Mouse (Mus musculus) midbrain, embryonic 14.5 days (tissue): ENCODE data around the gene 1700029F12Rik. TPM values are rescaled to one million over a fixed set of nuclear protein-coding genes. Genes with fewer than 3 reads are reported as not detected.
"Not testable (repeated sequence)": the region's sequence is repeated elsewhere in the genome, so short reads cannot be mapped to it uniquely, and the experiment has no call there.

ENCODE experiments used
- ATAC-seq: fragments of 200-750 bp; cut with Nextera tagmentation; 2 replicates; pipeline ENCODE4 v1.8.0; 2017; ENCODE audit warnings: moderate number of reproducible peaks, moderate library complexity; ENCODE audit not compliant: low FRiP score, low TSS enrichment
- DNase-seq: peaks from one replicate; pipeline ENCODE4 v3.0.0-alpha.2; 2015
- H3K27ac ChIP-seq: fragments of 300-500 bp; sonication (generic); replicated peaks from 2 replicates; pipeline ENCODE4 v1.5.1; 2014; ENCODE audit warnings: mild to moderate bottlenecking, low read depth, low read length, moderate library complexity
- H3K27me3 ChIP-seq: fragments of 300-500 bp; sonication (generic); 2 replicates; pipeline ENCODE4 v1.6.1; 2014; ENCODE audit warnings: low read length, control low read depth, mixed read lengths; ENCODE audit not compliant: control insufficient read depth, insufficient read depth
- H3K36me3 ChIP-seq: fragments of 300-500 bp; sonication (generic); 2 replicates; pipeline ENCODE4 v1.6.1; 2014; ENCODE audit warnings: low read length, control low read depth; ENCODE audit not compliant: control insufficient read depth, insufficient read depth
- H3K4me1 ChIP-seq: fragments of 300-500 bp; sonication (generic); 2 replicates; pipeline ENCODE4 v1.6.1; 2014; ENCODE audit warnings: mild to moderate bottlenecking, antibody characterized with exemption, low read length, control low read depth; ENCODE audit not compliant: control insufficient read depth, insufficient read depth
- H3K4me2 ChIP-seq: fragments of 300-500 bp; sonication (generic); 2 replicates; pipeline ENCODE4 v1.6.1; 2014; ENCODE audit warnings: mild to moderate bottlenecking, low read length, moderate library complexity
- H3K4me3 ChIP-seq: fragments of 300-500 bp; sonication (generic); replicated peaks from 2 replicates; pipeline ENCODE4 v1.5.1; 2014; ENCODE audit warnings: low read depth, low read length
- H3K9ac ChIP-seq: fragments of 300-500 bp; sonication (generic); replicated peaks from 2 replicates; pipeline ENCODE4 v1.6.1; 2014; ENCODE audit warnings: mild to moderate bottlenecking, low read length, moderate library complexity
- H3K9me3 ChIP-seq: fragments of 300-500 bp; sonication (generic); 2 replicates; pipeline ENCODE4 v1.6.1; 2016; ENCODE audit warnings: low read length, control low read depth, mixed read lengths; ENCODE audit not compliant: control insufficient read depth
- WGBS: fragments of 180-500 bp; shearing (Covaris S2); extraction: QIAGEN DNeasy Blood & Tissue Kit; methylation state at CpG from one replicate; pipeline ENCODE4 v1.1.7; 2014; 5-methylcytosine and 5-hydroxymethylcytosine counted together
- polyA plus RNA-seq: library from polyadenylated mRNA; unstranded; fragments of >200 nt; fragmentation: Nextera tagmentation; extraction: Ambion mirVana; gene quantifications from 2 replicates; pipeline ENCODE4 v1.2.1, GENCODE M21; 2014

Gene 1700029F12Rik
- polyA plus RNA-seq, 1 experiment from 2014 or later: not detected

DNA sequence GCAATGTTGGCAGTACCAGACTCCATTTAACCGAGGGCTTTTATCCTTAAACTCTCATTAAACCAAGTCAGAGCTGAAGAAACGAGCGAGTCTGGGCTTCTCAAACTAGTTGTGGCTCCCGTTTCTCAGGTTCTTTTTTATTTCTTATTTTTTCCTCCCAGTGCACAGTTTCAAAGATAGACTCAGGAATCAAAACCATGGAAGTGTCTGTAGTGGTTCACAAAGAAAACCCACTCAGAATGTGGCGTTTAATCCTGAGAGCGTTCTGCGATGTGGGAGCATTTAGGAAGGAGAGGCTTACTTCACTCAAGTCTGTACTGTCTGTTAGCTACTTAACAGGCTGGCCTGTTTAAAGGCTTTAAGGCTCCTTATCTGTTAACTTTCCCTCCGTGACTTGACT, 34.0 kb upstream of the 1700029F12Rik start:
- no peak for DNase-seq
- H3K4me2 ChIP-seq: no peak overlapping the region
- no peak overlapping the region for H3K9ac ChIP-seq
- H3K27ac ChIP-seq: no peak overlapping the region
- peaks cover 10% of the 10 kb centered on the region; the same call in 1 of the 2 replicates for H3K27me3 ChIP-seq
- peaks cover 6% of the 10 kb centered on the region; the same call in 1 of the 2 replicates for H3K4me1 ChIP-seq
- WGBS: 42% methylated on average over 8 of the region's 8 CpGs
- no peaks in the 10 kb centered on the region for H3K9me3 ChIP-seq
- no peaks in the 10 kb centered on the region for H3K36me3 ChIP-seq
- no peak for ATAC-seq
- H3K4me3 ChIP-seq: no peak overlapping the region

DNA sequence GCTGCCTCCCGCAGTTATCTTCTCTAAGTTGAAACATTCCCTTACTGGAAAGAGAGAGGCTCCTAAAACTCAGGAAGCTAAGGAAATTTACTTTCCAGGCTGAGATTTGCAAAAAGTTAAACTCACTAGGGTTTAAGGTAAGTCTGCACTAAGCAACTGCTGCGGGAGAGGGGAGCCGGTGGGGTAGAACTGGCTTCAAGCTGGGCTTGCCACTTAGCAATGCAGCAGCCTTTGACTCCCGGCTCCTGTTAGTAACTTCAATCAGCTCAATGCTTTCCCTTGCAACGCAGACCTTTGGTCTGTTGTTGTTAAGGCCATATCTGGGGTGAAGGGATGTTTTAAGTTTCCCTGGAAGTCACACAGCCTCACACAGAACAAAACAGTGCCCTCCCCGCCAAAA, 33.5 kb upstream of the 1700029F12Rik start:
- H3K4me3 ChIP-seq: no peak overlapping the region
- DNase-seq (peak; percentile 8), ATAC-seq (no peak)
- 4% methylated on average over 6 of the region's 6 CpGs for WGBS
- H3K9ac ChIP-seq: no peak overlapping the region
- H3K9me3 ChIP-seq: no peaks in the 10 kb centered on the region
- no peaks in the 10 kb centered on the region for H3K36me3 ChIP-seq
- H3K4me1 ChIP-seq: peaks cover under 1% of the 10 kb centered on the region; the same call in 1 of the 2 replicates
- H3K27me3 ChIP-seq: peaks cover 10% of the 10 kb centered on the region; the same call in 1 of the 2 replicates
- H3K27ac ChIP-seq: no peak overlapping the region
- H3K4me2 ChIP-seq: no peak overlapping the region

DNA sequence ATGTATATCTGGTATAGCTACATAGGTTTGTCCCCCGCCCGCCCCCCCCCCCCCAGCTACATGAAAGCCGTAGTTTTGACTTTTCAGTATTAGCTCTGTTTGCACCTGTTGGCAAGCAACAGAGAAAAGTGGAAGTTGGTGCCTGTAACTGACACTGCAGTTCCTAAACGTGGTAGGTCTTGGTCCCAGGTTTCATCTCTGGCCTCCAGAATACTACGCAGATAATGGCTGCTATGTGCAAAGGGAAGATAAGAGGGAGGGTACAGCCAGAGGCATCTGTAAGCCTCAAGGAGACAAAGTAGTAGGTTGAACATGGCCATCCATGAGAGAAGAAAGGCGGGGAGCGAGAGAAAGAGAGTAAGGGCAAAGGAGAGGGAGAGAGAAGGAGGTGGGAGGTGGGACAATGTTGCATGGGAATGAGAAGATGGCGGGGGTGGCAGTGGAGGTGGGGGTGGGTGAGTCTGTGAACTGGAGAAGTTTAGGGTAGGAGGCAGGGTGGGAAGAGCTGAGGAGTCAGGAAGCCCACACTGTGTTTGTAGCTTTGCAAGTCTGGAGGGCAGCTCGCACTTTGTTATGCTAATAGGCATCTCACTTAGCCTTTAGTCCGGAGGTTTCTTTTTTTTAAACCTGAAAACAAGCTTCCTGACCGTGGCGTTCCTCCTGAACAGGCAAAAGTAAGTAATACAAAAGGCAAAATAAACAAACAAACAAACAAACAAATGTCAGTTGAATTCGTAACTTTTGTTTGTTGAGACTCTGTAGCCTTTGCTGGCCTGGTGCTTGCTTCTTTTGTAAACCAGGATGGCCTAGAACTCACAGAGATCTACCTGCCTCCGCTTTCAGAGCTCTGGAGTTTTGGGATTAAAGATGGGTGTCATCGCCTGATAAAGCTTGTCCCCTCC, 32.7 kb upstream of the 1700029F12Rik start, which contains the start of gene Fam169a:
Fam169a (plus strand) TSS at position 638 of the 902 bp plus-strand sequence.
- H3K36me3 ChIP-seq: no peaks in the 10 kb centered on the region
- no peak within 1 kb of the TSS for H3K4me2 ChIP-seq
- H3K27me3 ChIP-seq: peaks cover 10% of the 10 kb centered on the region; the same call in 1 of the 2 replicates
- H3K4me3 ChIP-seq: no peak within 1 kb of the TSS
- no peaks in the 10 kb centered on the region for H3K4me1 ChIP-seq
- no peak within 1 kb of the TSS for H3K9ac ChIP-seq
- DNase-seq: no peak
- no peak for ATAC-seq
- no peak within 1 kb of the TSS for H3K27ac ChIP-seq
- no peaks in the 10 kb centered on the region for H3K9me3 ChIP-seq
- WGBS: 31% methylated on average over 15 of the region's 15 CpGs

DNA sequence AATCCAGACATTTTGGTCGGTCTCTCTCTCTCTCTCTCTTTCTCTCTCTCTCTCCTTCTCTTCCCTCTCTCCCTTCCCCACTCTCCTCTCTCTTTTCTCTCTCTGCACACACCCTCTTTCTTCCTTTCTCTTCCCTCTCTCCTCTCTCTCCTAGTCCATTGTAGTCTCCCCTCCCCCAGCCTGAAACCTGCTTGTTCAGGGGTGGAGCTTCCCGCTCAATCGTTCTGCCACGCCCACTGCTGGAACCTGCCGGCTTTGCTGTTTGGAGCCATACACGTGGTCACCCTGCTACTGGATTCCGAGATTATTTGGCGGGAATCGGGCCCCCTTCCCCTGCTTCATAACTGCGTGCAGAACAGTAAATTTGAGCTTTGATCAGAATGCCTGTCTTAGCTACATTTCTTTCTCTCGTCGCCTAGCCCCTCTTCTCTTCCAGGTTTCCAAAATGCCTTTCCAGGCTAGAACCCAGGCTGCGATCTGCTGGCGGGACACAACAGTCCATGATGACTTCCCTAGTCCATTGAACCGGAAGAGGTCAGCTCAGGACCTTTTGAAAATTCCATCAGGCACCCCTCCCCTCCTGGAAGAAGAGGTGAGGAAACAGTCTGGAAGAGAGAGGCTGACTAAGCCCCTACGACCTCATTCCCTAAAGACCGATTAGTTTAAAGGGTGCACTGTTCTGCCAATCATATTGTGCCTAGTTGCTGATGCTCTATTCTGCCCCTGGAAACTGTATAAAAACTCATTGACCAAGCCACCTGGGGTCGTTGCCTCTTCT, 30.9 kb upstream of the 1700029F12Rik start:
- not testable (repeated sequence) for DNase-seq, H3K36me3 ChIP-seq, H3K4me1 ChIP-seq, H3K27ac ChIP-seq, ATAC-seq, H3K4me2 ChIP-seq, H3K9me3 ChIP-seq, H3K9ac ChIP-seq, H3K4me3 ChIP-seq, H3K27me3 ChIP-seq
- WGBS: 50% methylated on average over 18 of the region's 18 CpGs

DNA sequence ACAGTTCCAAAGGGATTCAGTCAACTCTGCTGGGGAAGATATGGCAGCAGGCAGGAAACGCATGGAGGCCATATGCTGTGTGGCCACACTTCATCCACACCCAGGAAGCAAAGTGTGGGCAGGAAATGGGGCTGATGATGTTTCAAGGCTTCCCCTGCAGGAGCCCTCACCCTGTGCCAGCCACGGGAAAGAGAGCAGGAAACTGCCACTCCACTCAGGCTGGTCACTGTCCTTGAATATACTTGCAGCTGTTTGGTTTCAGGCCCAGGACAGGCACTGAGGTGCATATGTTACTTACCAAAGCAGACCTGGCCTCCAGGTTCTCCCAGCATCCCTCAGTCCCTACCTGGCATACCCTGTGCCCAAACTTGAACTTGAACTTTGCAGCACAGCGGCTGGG, 30.3 kb upstream of the 1700029F12Rik start:
- no peak for ATAC-seq
- 73% methylated on average over 3 of the region's 3 CpGs for WGBS

DNA sequence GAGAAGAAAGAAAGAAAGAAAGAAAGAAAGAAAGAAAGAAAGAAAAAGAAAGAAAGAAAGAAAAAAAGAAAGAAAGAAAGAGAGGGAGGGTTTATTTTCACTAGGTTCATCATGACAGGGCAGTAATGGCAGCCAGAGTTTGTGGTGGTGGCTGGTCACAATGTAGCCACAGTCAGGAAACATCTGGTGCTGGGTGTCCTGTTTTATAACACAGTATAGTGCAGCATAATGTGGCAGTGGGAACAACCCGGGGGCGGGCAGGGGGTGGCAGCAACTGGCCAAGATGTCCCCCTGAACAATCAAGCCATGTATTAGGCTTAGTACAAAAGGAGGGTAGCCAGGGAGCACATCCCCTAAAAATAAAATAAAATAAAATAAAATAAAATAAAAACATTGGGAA, 29.3 kb upstream of the 1700029F12Rik start:
- Histone ChIP-seq H3K27me3 (peaks cover 5% of the 10 kb centered on the region; the same call in 1 of the 2 replicates), H3K4me1 (no peaks in the 10 kb centered on the region), H3K9ac (no peak overlapping the region), H3K4me3 (no peak overlapping the region), H3K4me2 (no peak overlapping the region), H3K36me3 (no peaks in the 10 kb centered on the region), H3K9me3 (no peaks in the 10 kb centered on the region), H3K27ac (no peak overlapping the region)
- DNase-seq (no peak), ATAC-seq (no peak)
- 90% methylated on average over 2 of the region's 2 CpGs for WGBS

More for the DNA sequence above, 30.3 kb upstream of the 1700029F12Rik start:
- peaks cover 5% of the 10 kb centered on the region; the same call in 1 of the 2 replicates for H3K27me3 ChIP-seq
- H3K9me3 ChIP-seq: no peaks in the 10 kb centered on the region
- no peak for DNase-seq
- no peak overlapping the region for H3K27ac ChIP-seq
- no peaks in the 10 kb centered on the region for H3K4me1 ChIP-seq
- H3K36me3 ChIP-seq: no peaks in the 10 kb centered on the region
- no peak overlapping the region for H3K9ac ChIP-seq
- H3K4me2 ChIP-seq: no peak overlapping the region
- H3K4me3 ChIP-seq: no peak overlapping the region

DNA sequence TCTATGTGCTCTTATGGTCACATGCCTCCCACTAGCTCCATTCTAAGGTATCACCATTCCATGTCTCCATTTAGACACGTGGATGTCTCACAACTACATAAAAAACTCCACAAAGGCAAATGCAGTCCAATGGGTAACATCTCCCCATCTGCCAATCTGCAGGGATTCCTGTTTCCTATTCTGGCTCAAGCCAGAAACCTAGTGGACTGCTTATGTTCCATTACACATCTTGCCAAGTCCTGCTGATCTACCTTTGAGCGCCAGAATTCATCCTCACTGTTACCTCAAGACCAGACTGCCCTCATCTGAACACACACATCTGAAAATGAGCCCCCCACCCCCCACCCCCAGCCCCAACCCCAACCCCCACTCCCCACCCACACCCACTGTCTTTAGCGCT, 28.0 kb upstream of the 1700029F12Rik start:
- DNase-seq (no peak), ATAC-seq (no peak)
- H3K4me2 ChIP-seq: no peak overlapping the region
- H3K36me3 ChIP-seq: no peaks in the 10 kb centered on the region
- no peaks in the 10 kb centered on the region for H3K9me3 ChIP-seq
- H3K27me3 ChIP-seq: peaks cover 5% of the 10 kb centered on the region; the same call in 1 of the 2 replicates
- H3K27ac ChIP-seq: no peak overlapping the region
- no peak overlapping the region for H3K4me3 ChIP-seq
- H3K9ac ChIP-seq: no peak overlapping the region
- no peaks in the 10 kb centered on the region for H3K4me1 ChIP-seq
- WGBS: 95% methylated on average over 3 of the region's 3 CpGs

DNA sequence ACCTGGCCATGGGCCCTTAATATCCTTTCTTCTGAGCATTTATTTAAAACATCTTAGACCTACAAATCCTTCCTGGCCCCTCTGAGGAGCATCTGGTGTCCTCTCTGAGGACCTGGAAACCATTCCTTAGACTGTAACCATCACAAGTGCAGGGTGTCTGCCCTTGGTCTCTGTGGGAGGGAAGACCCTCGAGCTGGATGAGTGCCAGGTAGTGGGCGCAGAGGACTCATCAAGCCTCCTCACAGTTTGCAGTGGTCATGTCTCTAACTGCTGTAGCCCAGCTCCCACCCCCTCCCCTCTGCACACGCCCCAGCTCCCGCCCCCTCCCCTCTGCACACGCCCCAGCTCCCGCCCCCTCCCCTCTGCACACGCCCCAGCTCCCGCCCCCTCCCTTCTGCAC, 26.2 kb upstream of the 1700029F12Rik start:
- DNase-seq: no peak
- no peak overlapping the region for H3K4me3 ChIP-seq

More for the DNA sequence above, 26.2 kb upstream of the 1700029F12Rik start:
- no peak overlapping the region for H3K9ac ChIP-seq
- H3K4me2 ChIP-seq: no peak overlapping the region
- no peaks in the 10 kb centered on the region for H3K9me3 ChIP-seq
- ATAC-seq: no peak
- no peaks in the 10 kb centered on the region for H3K4me1 ChIP-seq
- WGBS: 71% methylated on average over 4 of the region's 8 CpGs
- no peaks in the 10 kb centered on the region for H3K27me3 ChIP-seq
- no peak overlapping the region for H3K27ac ChIP-seq
- no peaks in the 10 kb centered on the region for H3K36me3 ChIP-seq
